15 mouse cellular contexts compared by ENCODE assay signal in genomic region chrX:11558260-11558659, GRCm38 (mm10).
"Had no signal": no experiment of that assay in that cellular context is flagged by ENCODE, and none has a peak within 500 bp of the region (broad histone marks: within the 10 kb centered on the region; RNA-seq: fewer than 3 reads in every experiment).

No protein-coding gene starts in this region.

- DNase-seq: retina, postnatal 1 day; right cerebral cortex, adult 18-20 months; right cerebral cortex, postnatal 14 days; right cerebral cortex, postnatal 25 days; right cerebral cortex, postnatal 4 days; spleen, adult 18-20 months; thymus, adult 2 months; thymus, postnatal 14 days; thymus, postnatal 25 days; thymus, postnatal 36 days; thymus, postnatal 4 days had no signal

- H3K27me3 ChIP-seq: neural tube, embryonic 12.5 days; neural tube, embryonic 15.5 days; stomach, embryonic 15.5 days had no signal

- H3K4me3 ChIP-seq: neural tube, embryonic 12.5 days; neural tube, embryonic 13.5 days; neural tube, embryonic 15.5 days; stomach, embryonic 15.5 days had no signal

- H3K36me3 ChIP-seq: neural tube, embryonic 12.5 days; neural tube, embryonic 13.5 days; neural tube, embryonic 15.5 days; stomach, embryonic 15.5 days had no signal
